Mouse (Mus musculus) embryonic facial prominence, embryonic 15.5 days (tissue): ENCODE data around the gene Arl8b. TPM values are rescaled to one million over a fixed set of nuclear protein-coding genes. Genes with fewer than 3 reads are reported as not detected.

Experiments used
- ATAC-seq: fragments of 200-750 bp; cut with Nextera tagmentation; 2 replicates; pipeline ENCODE4 v1.8.0; 2017; ENCODE audit warnings: low read depth, moderate TSS enrichment; ENCODE audit not compliant: insufficient number of reproducible peaks, low FRiP score, low TSS enrichment
- H3K27ac ChIP-seq: fragments of 300-500 bp; sonication (generic); replicated peaks from 2 replicates; pipeline ENCODE4 v1.5.1; 2015; ENCODE audit warnings: mild to moderate bottlenecking, inconsistent platforms
- H3K27me3 ChIP-seq: fragments of 300-500 bp; sonication (generic); 2 replicates; pipeline ENCODE4 v1.6.1; 2015; ENCODE audit warnings: inconsistent platforms
- H3K36me3 ChIP-seq: fragments of 300-500 bp; sonication (generic); 2 replicates; pipeline ENCODE4 v1.6.1; 2015; ENCODE audit warnings: mild to moderate bottlenecking, inconsistent platforms
- H3K4me1 ChIP-seq: fragments of 300-500 bp; sonication (generic); 2 replicates; pipeline ENCODE4 v1.6.1; 2015; ENCODE audit warnings: inconsistent platforms
- H3K4me2 ChIP-seq: fragments of 300-500 bp; sonication (generic); replicated peaks from 2 replicates; pipeline ENCODE4 v1.6.1; 2015; ENCODE audit warnings: mild to moderate bottlenecking, inconsistent platforms
- H3K4me3 ChIP-seq: fragments of 300-500 bp; sonication (generic); replicated peaks from 2 replicates; pipeline ENCODE4 v1.5.1; 2015; ENCODE audit warnings: mild to moderate bottlenecking, inconsistent platforms
- H3K9ac ChIP-seq: fragments of 300-500 bp; sonication (generic); 2 replicates; pipeline ENCODE4 v1.6.1; 2015; ENCODE audit warnings: inconsistent platforms
- H3K9me3 ChIP-seq: fragments of 300-500 bp; sonication (generic); replicated peaks from 2 replicates; pipeline ENCODE4 v1.6.1; 2016; ENCODE audit warnings: inconsistent platforms
- WGBS: fragments of 180-500 bp; shearing (Covaris S2); methylation state at CpG from one replicate; pipeline ENCODE4 v1.1.7; 2015; 5-methylcytosine and 5-hydroxymethylcytosine counted together
- polyA plus RNA-seq: library from polyadenylated mRNA; unstranded; fragments of >200 nt; fragmentation: Nextera tagmentation; extraction: Ambion mirVana; gene quantifications from 2 replicates; pipeline ENCODE4 v1.2.1, GENCODE M21; 2015

Gene Arl8b
- polyA plus RNA-seq, 1 experiment from 2014 or later = 83.7 TPM

DNA sequence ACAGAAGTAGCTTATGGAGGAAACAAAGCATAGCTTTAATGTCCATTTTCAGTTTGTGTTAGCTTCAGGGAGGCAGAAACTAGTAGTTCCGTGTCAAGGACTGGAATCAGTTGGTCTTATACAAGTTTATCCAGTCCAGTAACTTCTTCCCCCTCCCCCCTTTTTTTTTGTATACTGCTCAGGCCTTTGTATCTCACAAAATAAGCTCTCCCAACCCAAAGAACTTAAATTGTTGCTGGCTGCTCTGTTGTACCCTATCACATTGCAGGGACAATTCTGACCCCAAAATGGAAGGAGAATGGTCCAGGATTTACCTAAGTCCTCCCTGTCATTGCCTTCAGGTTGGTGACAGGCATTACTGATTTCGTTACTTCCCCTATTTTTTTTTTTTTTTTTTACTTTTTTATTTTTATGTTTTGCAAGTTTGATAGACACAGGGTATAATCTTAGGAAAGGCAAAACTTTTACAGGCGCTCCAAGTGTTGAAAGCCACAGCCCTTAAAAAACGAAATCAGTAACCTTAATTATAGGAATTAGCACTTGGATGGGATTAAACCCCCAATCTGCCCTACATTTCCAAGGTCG, 44.5 kb downstream of the Arl8b start:
- Histone ChIP-seq H3K9me3 (no peaks in the 10 kb centered on the region), H3K27ac (peak overlapping the region; percentile 89), H3K4me3 (peak overlapping the region; percentile 89), H3K4me1 (peaks cover 16% of the 10 kb centered on the region), H3K4me2 (peak overlapping the region; percentile 82), H3K27me3 (no peaks in the 10 kb centered on the region), H3K36me3 (peaks cover 14% of the 10 kb centered on the region), H3K9ac (peak overlapping the region; percentile 35; the same call in 1 of the 2 replicates)
- ATAC-seq = no peak
- WGBS = 19% methylated on average over 5 of the region's 5 CpGs

- peak; percentile 99 for ATAC-seq
- Histone ChIP-seq H3K4me1 (peaks cover 16% of the 10 kb centered on the region), H3K9ac (peak within 1 kb of the TSS; percentile 86), H3K4me2 (peak within 1 kb of the TSS; percentile 82), H3K9me3 (no peaks in the 10 kb centered on the region), H3K27me3 (no peaks in the 10 kb centered on the region), H3K36me3 (peaks cover 4% of the 10 kb centered on the region; the same call in 1 of the 2 replicates), H3K4me3 (peak within 1 kb of the TSS; percentile 89), H3K27ac (peak within 1 kb of the TSS; percentile 89)
- WGBS = under 1% methylated on average over 67 of the region's 67 CpGs
These were observed 45.5 kb downstream of the Arl8b start, which contains the start of gene Edem1 for GRCm38 (mm10) chr6:108828234-108828868. Gene Edem1, plus strand, starts transcription at chr6:108828641.

DNA sequence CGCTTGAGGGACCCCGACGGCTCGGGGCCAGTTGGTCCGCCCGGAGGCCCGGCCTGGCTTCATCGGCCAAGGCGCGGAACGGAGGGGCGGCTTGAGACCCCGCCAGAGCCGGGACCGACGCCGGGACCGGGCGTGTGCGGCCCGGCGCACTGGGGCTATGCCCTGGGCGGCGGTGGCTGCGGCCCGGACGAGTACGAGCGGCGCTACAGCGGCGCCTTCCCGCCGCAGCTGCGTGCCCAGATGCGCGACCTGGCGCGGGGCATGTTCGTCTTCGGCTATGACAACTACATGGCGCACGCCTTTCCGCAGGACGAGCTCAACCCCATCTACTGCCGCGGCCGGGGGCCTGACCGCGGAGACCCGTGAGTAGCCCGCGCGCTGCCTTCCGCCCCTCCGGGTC, 46.0 kb downstream of the Arl8b start:
- Histone ChIP-seq H3K27ac (peak overlapping the region; percentile 89), H3K9ac (peak overlapping the region; percentile 86), H3K27me3 (no peaks in the 10 kb centered on the region), H3K36me3 (no peaks in the 10 kb centered on the region), H3K4me1 (peaks cover 16% of the 10 kb centered on the region), H3K4me2 (peak overlapping the region; percentile 82), H3K4me3 (peak overlapping the region; percentile 89), H3K9me3 (no peaks in the 10 kb centered on the region)
- WGBS = under 1% methylated on average over 56 of the region's 56 CpGs
- peak; percentile 18; the same call in 1 of the 2 replicates for ATAC-seq

DNA sequence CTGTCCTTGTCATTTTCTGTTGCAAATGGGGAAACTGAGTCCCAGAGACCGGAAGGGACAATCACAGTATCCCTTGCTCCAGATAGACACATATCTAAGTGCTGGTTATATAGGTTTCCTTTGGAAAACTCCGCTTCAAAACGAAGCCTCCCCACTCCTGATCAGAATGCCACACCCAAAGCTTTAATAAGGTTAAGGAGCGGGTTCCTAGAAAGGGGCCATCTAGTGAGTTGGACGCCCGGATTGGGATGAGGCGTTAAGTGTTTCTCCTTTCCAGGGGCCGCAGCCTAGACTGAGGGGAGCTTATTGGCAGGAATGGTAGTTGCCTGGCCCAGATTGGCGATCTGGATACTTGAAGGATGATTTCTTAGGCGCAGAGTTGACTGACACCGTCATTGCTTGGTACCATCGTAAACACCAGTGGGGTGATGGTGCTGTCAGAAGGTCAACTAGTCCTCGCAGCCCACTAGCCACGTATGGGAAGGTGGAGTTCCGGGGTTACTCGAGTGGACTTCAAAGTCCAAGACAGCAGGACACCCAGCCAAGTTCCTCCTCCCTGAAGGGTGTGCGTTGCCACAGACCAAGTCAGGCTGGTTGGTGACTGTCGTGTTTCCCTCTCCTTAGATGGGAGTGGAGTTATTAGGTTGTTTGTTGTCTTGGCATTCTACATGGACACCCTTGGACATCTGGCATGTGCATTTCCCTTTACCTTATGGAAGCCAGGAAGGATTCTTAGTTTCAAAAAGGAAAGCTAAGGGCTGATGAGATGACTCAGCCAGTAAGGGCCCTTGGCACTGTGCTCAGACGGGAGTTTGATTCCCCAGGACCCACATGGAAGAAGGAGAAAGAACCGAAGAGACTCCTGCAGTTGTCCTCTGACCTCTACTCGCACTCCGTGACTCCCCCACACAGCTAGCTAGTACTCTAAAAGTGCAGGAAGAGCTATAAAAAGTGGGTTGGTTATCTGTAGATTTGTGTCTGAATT, 46.8 kb downstream of the Arl8b start:
- Histone ChIP-seq H3K27ac (peak overlapping the region; percentile 89; the same call in 1 of the 2 replicates), H3K9ac (peak overlapping the region; percentile 86), H3K4me1 (peaks cover 16% of the 10 kb centered on the region), H3K36me3 (no peaks in the 10 kb centered on the region), H3K4me2 (peak overlapping the region; percentile 82), H3K27me3 (no peaks in the 10 kb centered on the region), H3K4me3 (peak overlapping the region; percentile 89), H3K9me3 (no peaks in the 10 kb centered on the region)
- no peak for ATAC-seq
- 21% methylated on average over 22 of the region's 22 CpGs for WGBS

DNA sequence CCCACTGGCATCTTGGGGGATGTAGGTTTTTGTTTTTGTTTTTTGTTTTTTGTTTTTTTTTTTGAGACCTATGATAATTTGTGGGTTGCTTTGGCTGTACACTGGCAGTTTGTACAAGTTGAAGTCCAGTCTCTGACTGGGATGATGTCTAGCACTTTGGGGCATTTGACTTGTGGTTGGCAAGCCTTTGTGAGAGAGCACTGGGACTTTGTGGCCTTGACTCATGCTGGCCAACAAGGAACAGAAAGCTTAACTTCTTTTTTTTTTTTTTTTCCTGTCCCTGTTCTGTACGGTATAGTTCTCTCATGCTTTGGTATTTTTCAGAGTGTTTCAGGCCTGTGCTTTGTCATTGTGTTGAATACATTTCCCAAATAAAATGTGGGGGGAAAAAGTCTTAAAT, 49.3 kb downstream of the Arl8b start:
- ATAC-seq = no peak
- H3K9ac ChIP-seq = no peak overlapping the region
- no peaks in the 10 kb centered on the region for H3K27me3 ChIP-seq
- H3K4me3 ChIP-seq = no peak overlapping the region
- no peaks in the 10 kb centered on the region; the same call in 1 of the 2 replicates for H3K36me3 ChIP-seq
- H3K9me3 ChIP-seq = no peaks in the 10 kb centered on the region
- H3K4me1 ChIP-seq = peaks cover 16% of the 10 kb centered on the region
- no peak overlapping the region for H3K27ac ChIP-seq
- WGBS = 81% methylated on average over 1 of the region's 1 CpGs
- H3K4me2 ChIP-seq = no peak overlapping the region

DNA sequence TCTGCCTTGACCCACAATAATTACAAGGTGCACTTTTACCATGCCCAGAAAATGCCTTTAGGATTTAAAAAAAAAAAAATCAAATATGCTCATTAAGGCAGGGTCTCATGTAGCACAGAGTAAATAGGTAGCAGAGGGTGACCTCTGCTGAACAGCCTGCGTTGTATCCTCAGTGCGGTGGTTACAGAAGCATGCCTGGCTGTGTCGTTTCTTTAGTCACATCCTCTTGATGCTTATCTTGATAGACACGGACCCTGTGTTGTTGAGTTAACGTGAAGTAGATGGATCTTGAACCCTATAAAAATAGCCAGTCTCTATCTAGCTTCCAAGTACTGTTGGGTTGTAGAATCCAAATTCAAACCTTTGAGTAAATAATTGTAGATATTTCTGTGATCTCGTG, 50.1 kb downstream of the Arl8b start:
- WGBS = 73% methylated on average over 6 of the region's 6 CpGs
- Histone ChIP-seq H3K36me3 (no peaks in the 10 kb centered on the region; the same call in 1 of the 2 replicates), H3K27me3 (no peaks in the 10 kb centered on the region), H3K9ac (no peak overlapping the region), H3K4me1 (peaks cover 12% of the 10 kb centered on the region), H3K4me3 (no peak overlapping the region), H3K9me3 (no peaks in the 10 kb centered on the region), H3K27ac (no peak overlapping the region), H3K4me2 (no peak overlapping the region)
- no peak for ATAC-seq

DNA sequence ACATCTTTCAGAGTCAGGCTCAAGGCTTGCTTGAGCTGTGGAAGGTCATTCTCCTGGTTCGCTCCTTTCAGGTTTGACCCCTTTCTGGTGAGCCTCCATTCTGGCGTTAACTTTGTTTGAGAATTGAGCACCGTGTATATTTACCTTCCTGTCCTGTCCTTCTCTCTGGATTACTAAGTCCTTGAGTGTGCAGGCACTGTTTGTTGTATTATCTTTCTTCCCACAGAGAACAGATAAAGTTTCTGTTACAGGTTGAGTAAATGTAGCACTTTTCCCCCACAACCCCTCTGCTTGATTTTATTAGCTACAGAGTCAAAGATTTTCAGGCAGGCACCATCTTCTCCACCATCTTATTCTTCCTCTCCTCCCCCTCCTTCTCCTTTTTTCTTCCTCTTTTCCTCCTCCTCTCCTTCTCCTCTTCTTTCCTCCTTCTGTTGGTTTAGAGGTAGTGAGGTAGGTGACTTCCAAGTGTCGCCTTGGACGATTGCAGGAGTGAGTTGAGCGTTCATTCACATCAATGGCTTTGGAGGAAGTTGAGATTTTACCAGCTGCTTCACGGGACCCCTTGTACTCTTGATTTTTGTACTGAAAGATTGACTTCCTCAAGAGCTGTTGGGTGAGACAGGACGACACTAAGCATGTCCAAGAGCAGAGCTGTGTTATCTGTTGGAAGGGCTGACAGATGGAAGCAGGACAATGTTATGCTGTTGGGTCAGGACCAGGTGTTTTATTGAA, 51.2 kb downstream of the Arl8b start:
- ATAC-seq = no peak
- no peak overlapping the region for H3K4me3 ChIP-seq
- no peak overlapping the region for H3K9ac ChIP-seq
- H3K4me2 ChIP-seq = no peak overlapping the region
- no peaks in the 10 kb centered on the region for H3K27me3 ChIP-seq
- no peak overlapping the region for H3K27ac ChIP-seq
- no peaks in the 10 kb centered on the region for H3K9me3 ChIP-seq
- peaks cover 13% of the 10 kb centered on the region for H3K4me1 ChIP-seq
- H3K36me3 ChIP-seq = peaks cover 4% of the 10 kb centered on the region; the same call in 1 of the 2 replicates
- 88% methylated on average over 8 of the region's 8 CpGs for WGBS

- Histone ChIP-seq H3K4me2 (no peak overlapping the region), H3K4me1 (peaks cover 3% of the 10 kb centered on the region), H3K9me3 (no peaks in the 10 kb centered on the region), H3K4me3 (no peak overlapping the region), H3K27me3 (no peaks in the 10 kb centered on the region), H3K36me3 (peaks cover 12% of the 10 kb centered on the region), H3K9ac (no peak overlapping the region), H3K27ac (no peak overlapping the region; the same call in 1 of the 2 replicates)
- ATAC-seq = no peak
- WGBS = 72% methylated on average over 16 of the region's 16 CpGs
These were observed 53.1 kb downstream of the Arl8b start for GRCm38 (mm10) chr6:108835765-108836691.

GRCm38 (mm10) chr6:108837081-108837480, 54.2 kb downstream of the Arl8b start:
- no peak overlapping the region for H3K4me2 ChIP-seq
- H3K4me1 ChIP-seq = peaks cover 3% of the 10 kb centered on the region
- H3K9ac ChIP-seq = no peak overlapping the region
- H3K27me3 ChIP-seq = no peaks in the 10 kb centered on the region
- no peaks in the 10 kb centered on the region for H3K9me3 ChIP-seq
- no peak for ATAC-seq
- no peak overlapping the region for H3K4me3 ChIP-seq
- H3K27ac ChIP-seq = no peak overlapping the region
- peaks cover 17% of the 10 kb centered on the region for H3K36me3 ChIP-seq
- WGBS = 84% methylated on average over 4 of the region's 4 CpGs

DNA sequence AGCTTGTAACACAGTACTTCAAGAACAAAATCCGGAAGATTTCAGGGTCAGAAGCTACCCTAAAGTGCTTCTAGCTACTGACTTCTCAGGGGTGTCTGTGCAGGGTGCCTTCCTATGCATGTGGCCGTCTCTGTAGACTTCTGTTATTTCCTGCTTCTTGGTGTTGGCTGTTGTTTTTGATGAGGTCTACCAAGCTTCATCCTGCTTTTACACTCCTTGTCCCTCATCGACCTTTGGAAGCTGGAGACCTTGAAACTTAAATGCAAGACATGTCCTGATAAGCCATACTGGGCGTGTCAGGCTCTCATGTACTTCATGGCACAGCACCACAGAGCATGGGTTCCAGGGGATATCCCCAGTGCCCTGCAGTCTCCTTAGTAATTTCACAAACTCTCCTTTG, 55.1 kb downstream of the Arl8b start:
- Histone ChIP-seq H3K27me3 (no peaks in the 10 kb centered on the region), H3K36me3 (peaks cover 21% of the 10 kb centered on the region), H3K4me2 (no peak overlapping the region), H3K4me3 (no peak overlapping the region), H3K9me3 (no peaks in the 10 kb centered on the region), H3K27ac (no peak overlapping the region), H3K9ac (no peak overlapping the region), H3K4me1 (peaks cover 3% of the 10 kb centered on the region)
- 81% methylated on average over 4 of the region's 4 CpGs for WGBS
- no peak for ATAC-seq
